Mouse (Mus musculus): Measurements from ENCODE around the gene Pde8b.

GRCm38 (mm10) chr13:95189111-95189510 is 61.0 kb downstream of the Pde8b start:
- TF ChIP-seq CTCF (IDR thresholded peaks at IDR 0.05; ENCODE audit: borderline replicate concordance, insufficient read depth, low read depth, low read length), result no peak
- TF ChIP-seq POLR2A (IDR thresholded peaks at IDR 0.05; ENCODE audit: borderline replicate concordance, insufficient read depth, low read length), result no peak
